Mouse (Mus musculus): ENCODE measurements around the gene Rai2. TPM values are rescaled to one million over a fixed set of nuclear protein-coding genes. Genes with fewer than 3 reads are reported as not detected.
A peak's percentile ranks its signal among the peaks of the same experiment; 100 is the strongest.

Gene Rai2
- polyA plus RNA-seq, 1 experiment from 2014 or later = 5.8 TPM

DNA sequence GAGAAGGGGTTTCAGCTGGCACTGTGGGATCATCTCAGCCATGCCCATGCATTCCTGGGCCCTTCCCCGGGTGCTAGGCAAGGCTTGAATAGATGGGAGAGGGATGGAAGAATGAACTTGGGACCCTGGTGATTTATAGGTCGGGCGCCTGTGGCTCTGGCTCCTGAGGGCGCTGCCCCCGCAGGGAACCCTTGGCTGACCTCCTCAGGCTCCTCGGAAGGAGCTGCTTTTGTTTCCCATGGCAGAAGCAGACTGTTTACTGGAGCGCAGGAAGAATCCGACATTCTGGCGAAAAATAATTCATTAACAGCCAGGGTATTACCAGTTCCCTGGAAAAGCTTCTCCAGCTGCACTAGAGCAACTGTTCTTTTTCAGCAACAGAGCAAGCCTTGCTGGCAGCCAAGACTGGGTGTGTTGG, 6.5 kb downstream of the Rai2 start:
- Histone ChIP-seq H3K4me1 (replicated peaks; ENCODE audit: insufficient read depth, low read length) (no peaks in the 10 kb centered on the region), H3K36me3 (ENCODE audit: insufficient read depth, low read length) (no peaks in the 10 kb centered on the region), H3K4me3 (replicated peaks; ENCODE audit: low read depth, low read length) (no peak overlapping the region), H3K9me3 (replicated peaks; ENCODE audit: low read length) (no peaks in the 10 kb centered on the region), H3K4me2 (ENCODE audit: low read length) (peak overlapping the region; percentile 40), H3K27ac (peak overlapping the region; percentile 19; the same call in 1 of the 2 replicates), H3K9ac (ENCODE audit: low read depth, low read length) (no peak overlapping the region), H3K27me3 (ENCODE audit: insufficient read depth, low read length) (peaks cover 3% of the 10 kb centered on the region; the same call in 1 of the 2 replicates)
- ATAC-seq (replicated peaks; ENCODE audit: low FRiP score, low read depth) = peak; percentile 85
- 27% methylated on average over 9 of the region's 9 CpGs for WGBS
- peak; percentile 68 for DNase-seq (ENCODE audit: low spot score)
- no peak for TF ChIP-seq CTCF (IDR thresholded peaks at IDR 0.05; ENCODE audit: low read depth)

DNA sequence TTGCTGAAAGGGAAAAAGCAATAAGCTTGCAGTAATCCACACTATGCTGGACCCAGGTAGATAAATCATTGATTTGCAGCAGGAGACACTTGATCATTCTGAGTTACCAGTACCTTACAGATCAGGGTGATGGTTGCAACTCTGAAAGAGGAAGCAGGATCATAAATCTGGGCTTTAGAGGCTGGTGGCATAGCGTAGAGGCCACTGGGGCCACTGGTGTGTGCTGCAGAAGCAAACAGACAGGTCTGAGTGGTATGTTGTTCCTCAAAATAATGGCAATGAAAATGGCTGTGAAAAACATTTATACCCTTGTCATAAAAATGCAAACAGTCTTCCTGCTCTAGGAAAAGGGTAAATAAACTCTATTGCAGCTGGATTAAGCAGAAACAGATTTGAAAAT, 9.4 kb downstream of the Rai2 start:
- Histone ChIP-seq H3K27ac (no peak overlapping the region), H3K27me3 (ENCODE audit: insufficient read depth, low read length) (no peaks in the 10 kb centered on the region), H3K9ac (ENCODE audit: low read depth, low read length) (no peak overlapping the region), H3K4me3 (replicated peaks; ENCODE audit: low read depth, low read length) (no peak overlapping the region), H3K4me2 (ENCODE audit: low read length) (no peak overlapping the region), H3K36me3 (ENCODE audit: insufficient read depth, low read length) (no peaks in the 10 kb centered on the region), H3K9me3 (replicated peaks; ENCODE audit: low read length) (no peaks in the 10 kb centered on the region), H3K4me1 (replicated peaks; ENCODE audit: insufficient read depth, low read length) (no peaks in the 10 kb centered on the region)
- WGBS = 54% methylated on average over 1 of the region's 1 CpGs
- DNase-seq (ENCODE audit: low spot score) (no peak), ATAC-seq (replicated peaks; ENCODE audit: low FRiP score, low read depth) (no peak)
- TF ChIP-seq CTCF (IDR thresholded peaks at IDR 0.05; ENCODE audit: low read depth) = no peak

DNA sequence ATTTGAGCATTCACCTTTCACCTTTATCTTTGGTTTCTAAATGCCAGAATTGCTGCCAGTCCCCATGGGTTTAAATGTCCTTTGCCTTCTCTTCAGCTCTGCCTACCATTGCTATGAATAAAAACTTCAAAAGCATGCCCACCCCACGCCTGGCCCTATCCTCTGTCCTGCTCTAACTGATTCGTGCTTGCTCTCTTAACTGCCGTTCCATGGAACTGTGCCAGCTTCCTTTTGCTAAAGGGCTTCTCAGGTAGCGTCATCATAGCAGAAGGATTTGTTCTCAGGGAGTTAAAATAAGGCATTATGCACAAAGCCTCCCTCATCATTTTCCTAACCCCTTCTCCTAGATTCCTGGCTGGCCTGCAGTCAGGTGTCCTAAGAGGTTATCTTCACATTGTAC, 11.6 kb downstream of the Rai2 start:
- ATAC-seq (replicated peaks; ENCODE audit: low FRiP score, low read depth) = no peak
- H3K4me2 ChIP-seq (ENCODE audit: low read length) = no peak overlapping the region
- 42% methylated on average over 4 of the region's 4 CpGs for WGBS

GRCm38 (mm10) chrX:161730026-161730425, 13.2 kb downstream of the Rai2 start:
- H3K4me1 ChIP-seq (replicated peaks; ENCODE audit: insufficient read depth, low read length) = no peaks in the 10 kb centered on the region
- no peak overlapping the region for H3K4me2 ChIP-seq (ENCODE audit: low read length)
- ATAC-seq (replicated peaks; ENCODE audit: low FRiP score, low read depth) (no peak), DNase-seq (ENCODE audit: low spot score) (no peak)
- no peaks in the 10 kb centered on the region for H3K36me3 ChIP-seq (ENCODE audit: insufficient read depth, low read length)
- no peaks in the 10 kb centered on the region for H3K27me3 ChIP-seq (ENCODE audit: insufficient read depth, low read length)
- H3K27ac ChIP-seq = no peak overlapping the region
- no peaks in the 10 kb centered on the region for H3K9me3 ChIP-seq (replicated peaks; ENCODE audit: low read length)
- H3K9ac ChIP-seq (ENCODE audit: low read depth, low read length) = no peak overlapping the region
- TF ChIP-seq CTCF (IDR thresholded peaks at IDR 0.05; ENCODE audit: low read depth) = no peak
- H3K4me3 ChIP-seq (replicated peaks; ENCODE audit: low read depth, low read length) = no peak overlapping the region

More for the DNA sequence above, 11.6 kb downstream of the Rai2 start:
- no peak for TF ChIP-seq CTCF (IDR thresholded peaks at IDR 0.05; ENCODE audit: low read depth)
- no peak for DNase-seq (ENCODE audit: low spot score)
- Histone ChIP-seq H3K27me3 (ENCODE audit: insufficient read depth, low read length) (no peaks in the 10 kb centered on the region), H3K9me3 (replicated peaks; ENCODE audit: low read length) (no peaks in the 10 kb centered on the region), H3K4me3 (replicated peaks; ENCODE audit: low read depth, low read length) (no peak overlapping the region), H3K27ac (no peak overlapping the region), H3K36me3 (ENCODE audit: insufficient read depth, low read length) (no peaks in the 10 kb centered on the region), H3K4me1 (replicated peaks; ENCODE audit: insufficient read depth, low read length) (no peaks in the 10 kb centered on the region), H3K9ac (ENCODE audit: low read depth, low read length) (no peak overlapping the region)

- Histone ChIP-seq H3K36me3 (ENCODE audit: insufficient read depth, low read length) (no peaks in the 10 kb centered on the region), H3K4me1 (replicated peaks; ENCODE audit: insufficient read depth, low read length) (no peaks in the 10 kb centered on the region), H3K27me3 (ENCODE audit: insufficient read depth, low read length) (no peaks in the 10 kb centered on the region), H3K9ac (ENCODE audit: low read depth, low read length) (no peak overlapping the region), H3K4me3 (replicated peaks; ENCODE audit: low read depth, low read length) (no peak overlapping the region), H3K9me3 (replicated peaks; ENCODE audit: low read length) (no peaks in the 10 kb centered on the region), H3K27ac (no peak overlapping the region), H3K4me2 (ENCODE audit: low read length) (no peak overlapping the region)
- WGBS = 91% methylated on average over 3 of the region's 3 CpGs
- TF ChIP-seq CTCF (IDR thresholded peaks at IDR 0.05; ENCODE audit: low read depth) = no peak
- no peak for ATAC-seq (replicated peaks; ENCODE audit: low FRiP score, low read depth)
- DNase-seq (ENCODE audit: low spot score) = no peak
Observed at GRCm38 (mm10) chrX:161731859-161732258, 15.0 kb downstream of the Rai2 start.

GRCm38 (mm10) chrX:161733581-161734309, 16.9 kb downstream of the Rai2 start:
- no peak for TF ChIP-seq CTCF (IDR thresholded peaks at IDR 0.05; ENCODE audit: low read depth)
- H3K9me3 ChIP-seq (replicated peaks; ENCODE audit: low read length) = no peaks in the 10 kb centered on the region
- no peak overlapping the region for H3K27ac ChIP-seq
- DNase-seq (ENCODE audit: low spot score) (no peak), ATAC-seq (replicated peaks; ENCODE audit: low FRiP score, low read depth) (no peak)
- H3K9ac ChIP-seq (ENCODE audit: low read depth, low read length) = no peak overlapping the region
- H3K27me3 ChIP-seq (ENCODE audit: insufficient read depth, low read length) = no peaks in the 10 kb centered on the region
- 87% methylated on average over 12 of the region's 12 CpGs for WGBS
- H3K4me1 ChIP-seq (replicated peaks; ENCODE audit: insufficient read depth, low read length) = no peaks in the 10 kb centered on the region
- H3K4me3 ChIP-seq (replicated peaks; ENCODE audit: low read depth, low read length) = no peak overlapping the region
- H3K4me2 ChIP-seq (ENCODE audit: low read length) = no peak overlapping the region
- no peaks in the 10 kb centered on the region for H3K36me3 ChIP-seq (ENCODE audit: insufficient read depth, low read length)

DNA sequence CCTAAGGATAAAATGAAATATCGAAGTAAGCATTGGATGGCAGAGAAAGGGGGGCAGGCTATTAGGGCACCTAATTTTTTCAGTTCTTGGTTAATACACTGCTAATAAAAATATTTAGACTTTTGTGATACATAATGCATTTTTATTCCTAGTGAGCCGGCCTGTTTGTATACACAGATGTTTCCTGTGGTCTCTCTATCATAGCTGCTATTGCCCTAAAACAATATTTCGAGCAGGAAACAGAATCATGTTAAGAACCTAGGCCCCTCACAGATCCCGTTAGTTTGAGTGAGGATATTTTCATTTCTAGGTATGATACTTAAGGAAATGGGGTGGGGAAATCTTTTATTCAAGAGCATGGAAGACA, 17.4 kb downstream of the Rai2 start:
- no peak for ATAC-seq (replicated peaks; ENCODE audit: low FRiP score, low read depth)
- H3K27me3 ChIP-seq (ENCODE audit: insufficient read depth, low read length) = no peaks in the 10 kb centered on the region

More for the DNA sequence above, 17.4 kb downstream of the Rai2 start:
- H3K27ac ChIP-seq = no peak overlapping the region
- no peaks in the 10 kb centered on the region for H3K4me1 ChIP-seq (replicated peaks; ENCODE audit: insufficient read depth, low read length)
- DNase-seq (ENCODE audit: low spot score) = no peak
- H3K9me3 ChIP-seq (replicated peaks; ENCODE audit: low read length) = no peaks in the 10 kb centered on the region
- no peak overlapping the region for H3K4me2 ChIP-seq (ENCODE audit: low read length)
- no peak for TF ChIP-seq CTCF (IDR thresholded peaks at IDR 0.05; ENCODE audit: low read depth)
- H3K9ac ChIP-seq (ENCODE audit: low read depth, low read length) = no peak overlapping the region
- 65% methylated on average over 4 of the region's 4 CpGs for WGBS
- no peaks in the 10 kb centered on the region for H3K36me3 ChIP-seq (ENCODE audit: insufficient read depth, low read length)
- no peak overlapping the region for H3K4me3 ChIP-seq (replicated peaks; ENCODE audit: low read depth, low read length)

Data from kidney, postnatal 0 days (tissue).